Mouse (Mus musculus) adipocyte (in vitro differentiated cells): Measurements from ENCODE around the gene Kmt2b.

ENCODE experiments used
- DNase-seq: peaks from one replicate; pipeline ENCODE4 v3.0.0-alpha.2; 2016; ENCODE audit warnings: low spot score

The Kmt2b gene

GRCm38 (mm10) chr7:30564970-30565571 is 23.5 kb downstream of the Kmt2b start, which contains the start of gene Igflr1:
Gene Igflr1 (plus strand): TSS chr7:30565427.
- no peak for DNase-seq

GRCm38 (mm10) chr7:30563906-30564280 is 24.6 kb downstream of the Kmt2b start:
- no peak for DNase-seq

DNA sequence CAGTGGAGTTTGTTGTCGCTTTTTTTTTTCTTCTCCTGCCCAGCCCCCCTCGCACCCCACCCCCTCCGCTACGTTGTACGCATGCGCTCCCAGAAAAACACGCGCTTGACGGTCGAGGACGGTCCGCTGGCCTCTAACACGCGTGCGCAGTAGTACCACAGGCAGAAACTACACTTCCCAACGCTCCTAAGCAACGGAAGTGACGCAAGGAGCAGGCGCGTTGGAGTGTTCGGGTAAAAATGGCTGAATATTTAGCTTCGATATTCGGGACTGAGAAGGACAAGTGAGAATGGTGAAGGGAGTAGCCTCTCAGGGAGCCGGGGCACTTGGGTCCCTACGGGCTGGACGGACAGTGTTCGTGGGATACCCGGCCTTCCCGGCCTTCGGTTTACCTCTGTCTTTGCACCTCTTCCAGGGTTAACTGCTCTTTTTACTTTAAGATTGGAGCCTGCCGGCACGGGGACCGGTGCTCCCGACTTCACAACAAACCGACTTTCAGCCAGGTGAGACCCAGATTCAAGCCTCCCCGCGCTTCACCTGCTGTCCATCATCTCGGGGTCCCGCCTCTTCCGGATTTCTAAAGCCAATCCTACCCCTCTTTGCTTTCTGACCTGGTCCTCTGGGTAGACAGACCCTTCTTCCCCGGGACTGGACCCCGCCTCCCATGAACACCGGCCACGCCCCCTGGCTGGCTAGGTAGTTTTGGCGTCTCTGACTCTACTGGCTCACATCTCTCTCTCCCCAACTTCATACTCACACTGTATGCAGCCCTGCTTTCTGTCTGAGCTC is 25.2 kb downstream of the Kmt2b start, which contains the start of the genes U2af1l4, Gm49396 and Psenen:
TSS of gene U2af1l4 (plus strand) at position 185 of the 789 bp plus-strand sequence.
TSS of gene Gm49396 (plus strand) at position 228 of the 789 bp plus-strand sequence.
TSS of gene Psenen (minus strand) at position 511 of the 789 bp plus-strand sequence.
- peak; percentile 98 for DNase-seq

- DNase-seq = peak; percentile 30
Measured at GRCm38 (mm10) chr7:30562526-30563116, 25.9 kb downstream of the Kmt2b start.

DNA sequence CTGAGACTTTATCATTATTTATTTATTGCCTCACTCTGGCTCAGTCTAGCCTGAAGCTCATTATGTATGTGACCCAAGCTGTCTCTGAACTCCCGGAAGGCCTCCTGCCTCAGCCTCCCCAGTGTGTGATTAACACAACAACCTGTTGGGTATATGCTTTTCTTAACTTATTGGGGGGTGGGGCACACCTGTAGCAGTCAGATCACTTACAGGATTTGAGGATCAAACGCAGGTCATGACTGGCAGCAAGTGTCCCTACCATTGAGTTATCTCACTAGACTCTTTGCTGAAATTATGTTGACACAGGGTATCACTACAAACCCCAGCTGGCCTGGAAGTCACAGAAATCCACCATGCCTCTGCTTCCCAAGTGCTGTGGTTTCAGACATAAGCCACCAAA is 28.2 kb downstream of the Kmt2b start:
- no peak for DNase-seq

DNA sequence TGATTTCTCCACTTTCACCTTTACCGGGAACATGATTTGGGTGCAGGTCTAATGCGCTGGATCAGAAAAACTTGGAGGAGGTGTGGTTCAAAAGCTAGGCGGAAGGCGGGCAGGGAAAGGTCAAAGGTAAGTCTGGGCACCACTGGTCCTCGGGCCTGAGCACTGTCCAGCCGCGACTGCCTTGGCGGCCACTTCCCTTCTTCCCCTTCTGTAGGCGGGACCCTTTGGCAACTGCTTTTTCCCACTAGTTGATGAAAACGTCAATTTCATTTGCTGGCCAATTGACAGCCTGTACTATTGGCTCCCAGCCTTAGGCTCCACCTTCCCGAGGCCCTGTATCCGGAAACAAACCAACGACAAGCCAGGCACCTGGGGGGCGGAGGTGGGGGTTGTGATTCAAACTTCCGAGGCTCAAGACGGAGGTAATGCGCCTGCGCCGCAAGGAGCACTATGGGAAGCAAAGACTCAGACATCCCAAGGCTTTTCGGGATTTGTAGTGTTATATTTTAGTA is 29.0 kb downstream of the Kmt2b start, which contains the start of gene Lin37:
TSS of gene Lin37 (minus strand) at position 396 of the 512 bp plus-strand sequence.
- DNase-seq = peak; percentile 98

DNA sequence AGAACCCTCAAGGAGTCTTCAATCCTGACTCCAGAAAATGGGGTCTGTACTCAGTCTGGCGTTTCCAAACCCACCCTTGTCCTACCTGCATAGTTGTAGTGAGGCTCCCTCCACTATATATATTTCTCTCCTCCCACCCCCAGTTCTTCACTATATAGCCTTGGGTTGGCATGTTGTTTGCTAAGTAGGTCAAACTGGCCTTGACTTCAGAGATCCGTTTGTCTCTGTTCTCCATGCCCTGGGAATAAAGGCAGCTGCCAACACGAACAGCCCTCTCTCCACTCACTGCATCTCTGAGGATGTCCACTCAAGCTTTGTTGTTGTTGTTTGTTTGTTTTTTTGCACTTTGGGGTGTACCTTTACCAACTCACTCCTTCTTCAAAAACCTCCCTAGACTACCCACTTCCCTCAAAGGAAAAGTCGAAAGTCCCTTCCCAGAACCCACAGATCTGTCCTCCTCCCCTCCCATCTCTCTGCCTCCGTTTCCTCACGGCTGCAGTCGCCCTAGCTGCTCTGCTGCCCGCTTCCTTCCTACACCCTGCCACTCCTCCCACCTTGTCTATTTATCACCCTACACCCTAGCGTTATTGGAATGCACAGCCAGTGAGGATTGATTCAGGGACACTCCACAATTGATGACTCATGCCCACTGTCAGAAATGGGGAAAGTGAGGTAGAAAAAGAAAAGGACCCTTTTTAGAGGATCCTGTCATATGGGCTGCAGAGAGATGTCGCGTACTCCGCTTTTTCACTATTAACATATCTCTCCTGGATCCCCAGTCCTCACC is 29.7 kb downstream of the Kmt2b start:
- no peak for DNase-seq

GRCm38 (mm10) chr7:30557901-30558514 is 30.5 kb downstream of the Kmt2b start:
- DNase-seq = no peak

GRCm38 (mm10) chr7:30556894-30557536 is 31.5 kb downstream of the Kmt2b start:
- DNase-seq = peak; percentile 42

DNA sequence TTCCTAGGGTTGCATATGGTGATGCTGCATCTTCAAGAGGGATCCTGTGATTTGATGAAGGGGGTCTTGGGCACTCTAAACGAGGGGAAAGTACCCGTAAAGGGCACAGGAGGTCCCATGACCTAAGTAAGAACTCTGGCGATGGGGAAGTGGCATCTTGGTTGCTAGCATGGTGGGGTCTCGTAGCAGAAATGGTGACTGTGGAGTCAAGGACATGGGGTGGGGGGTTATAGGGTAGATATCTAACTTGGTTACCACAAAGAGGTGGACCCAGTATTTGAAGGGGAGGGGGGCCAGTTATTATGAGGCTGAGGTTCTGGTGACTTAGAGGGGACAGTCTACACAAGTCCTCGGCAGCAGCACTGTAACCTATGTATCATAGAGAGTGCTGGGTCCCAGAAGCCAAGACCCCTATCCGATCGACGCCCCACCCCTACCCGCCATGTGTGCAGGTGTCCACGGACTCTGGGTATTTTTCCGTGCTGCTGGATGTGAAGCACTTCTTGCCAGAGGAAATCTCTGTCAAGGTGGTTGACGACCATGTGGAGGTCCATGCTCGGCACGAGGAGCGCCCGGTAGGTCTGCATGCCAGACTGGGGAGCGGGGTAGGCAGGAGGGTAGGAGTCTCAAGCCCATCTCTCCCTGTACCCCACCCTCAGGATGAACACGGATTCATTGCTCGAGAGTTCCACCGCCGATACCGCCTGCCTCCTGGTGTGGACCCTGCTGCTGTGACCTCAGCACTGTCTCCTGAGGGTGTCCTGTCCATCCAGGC is 34.5 kb downstream of the Kmt2b start:
- no peak for DNase-seq

DNA sequence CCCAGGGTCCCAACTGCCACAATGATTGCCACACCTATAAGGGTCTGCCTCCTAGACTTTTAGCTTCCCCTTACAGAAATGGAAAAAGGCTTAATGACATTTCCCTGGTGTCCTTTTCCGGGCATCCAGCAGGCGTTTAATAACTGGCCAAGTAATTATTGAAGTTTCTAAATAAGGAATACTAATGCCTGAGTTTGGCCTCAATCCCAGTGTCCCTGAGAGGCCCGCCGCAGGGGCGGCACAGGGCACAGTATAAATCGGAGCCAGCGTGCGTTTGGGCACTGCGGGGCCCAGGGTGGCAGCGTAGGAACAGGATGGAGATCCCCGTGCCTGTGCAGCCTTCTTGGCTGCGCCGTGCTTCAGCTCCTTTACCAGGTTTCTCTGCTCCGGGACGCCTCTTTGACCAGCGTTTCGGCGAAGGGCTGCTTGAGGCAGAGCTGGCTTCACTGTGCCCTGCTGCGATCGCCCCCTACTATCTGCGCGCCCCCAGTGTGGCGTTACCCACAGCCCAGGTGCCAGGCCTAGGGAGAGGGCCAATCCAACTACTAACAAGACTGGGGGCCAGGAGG is 35.4 kb downstream of the Kmt2b start:
- peak; percentile 68 for DNase-seq

GRCm38 (mm10) chr7:30552102-30553020 is 36.2 kb downstream of the Kmt2b start, which contains the start of the genes Hspb6 and Proser3:
Gene Hspb6 (plus strand): TSS chr7:30552178.
Gene Proser3 (minus strand): TSS chr7:30552299.
- DNase-seq = peak; percentile 99

DNA sequence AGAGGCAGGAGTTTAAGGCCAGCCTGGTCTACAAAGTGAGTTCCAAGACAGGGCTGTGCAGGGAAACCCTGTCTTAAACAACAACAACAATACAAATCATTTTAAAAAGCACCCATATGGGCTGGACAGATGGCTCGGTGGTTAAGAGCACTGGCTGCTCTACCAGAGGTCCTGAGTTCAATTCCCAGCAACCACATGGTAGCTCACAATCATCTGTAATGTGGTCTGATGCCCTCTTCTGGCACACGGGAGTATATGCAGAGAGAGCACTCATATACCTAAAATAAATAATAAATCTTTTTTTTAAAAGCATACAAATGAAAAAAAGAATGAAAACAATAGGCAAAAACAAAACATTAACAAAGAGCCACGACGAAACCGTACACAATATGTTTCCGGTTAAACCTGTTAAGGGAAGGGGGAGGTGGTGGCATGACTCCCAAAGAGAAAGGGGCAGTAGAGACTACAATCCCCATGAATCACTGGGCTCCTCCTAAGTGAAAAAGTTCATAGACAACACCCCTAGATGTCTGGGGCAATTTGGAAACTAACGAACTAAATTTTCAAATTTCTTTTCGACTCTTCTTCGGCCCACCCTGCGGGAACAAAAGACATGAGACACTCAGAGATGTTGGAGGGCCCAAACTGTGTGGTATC is 37.0 kb downstream of the Kmt2b start:
- DNase-seq = no peak

DNA sequence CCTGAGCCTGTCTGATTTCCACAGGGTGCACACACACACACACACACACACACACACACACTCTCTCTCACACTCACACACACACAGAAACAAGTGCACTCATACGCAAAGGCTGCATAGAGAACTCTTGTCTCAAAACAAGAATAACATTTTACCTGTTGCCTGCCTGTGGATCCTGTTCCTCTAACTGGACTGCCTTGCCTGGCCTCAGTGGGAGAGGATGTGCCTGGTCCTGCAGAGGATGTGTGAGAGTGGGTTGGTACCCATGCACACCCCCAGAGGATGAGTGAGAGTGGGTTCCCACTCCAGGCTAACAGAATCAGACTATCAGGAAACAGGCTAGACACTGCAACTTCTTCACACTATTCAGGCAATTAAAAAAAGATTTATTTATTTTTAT is 37.9 kb downstream of the Kmt2b start:
- no peak for DNase-seq

DNA sequence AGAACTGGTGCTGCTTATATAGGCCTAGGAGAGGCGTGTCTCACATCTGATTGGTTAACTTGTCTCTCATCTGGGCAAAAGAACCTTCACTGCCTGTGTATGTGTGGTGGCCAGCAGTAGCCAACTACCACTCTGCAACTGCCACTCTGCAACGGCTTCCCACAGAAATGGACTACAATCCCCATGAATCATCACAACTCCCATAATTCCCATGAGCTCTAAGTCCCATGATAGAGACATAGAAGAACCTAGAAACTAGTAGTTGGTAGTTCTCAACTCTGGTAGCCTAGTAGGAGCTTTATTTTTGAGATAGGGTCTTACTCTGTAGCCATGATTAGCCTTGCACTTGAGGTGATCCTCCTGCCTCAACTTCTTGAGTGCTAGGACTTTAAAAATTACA is 38.6 kb downstream of the Kmt2b start:
- no peak for DNase-seq

DNA sequence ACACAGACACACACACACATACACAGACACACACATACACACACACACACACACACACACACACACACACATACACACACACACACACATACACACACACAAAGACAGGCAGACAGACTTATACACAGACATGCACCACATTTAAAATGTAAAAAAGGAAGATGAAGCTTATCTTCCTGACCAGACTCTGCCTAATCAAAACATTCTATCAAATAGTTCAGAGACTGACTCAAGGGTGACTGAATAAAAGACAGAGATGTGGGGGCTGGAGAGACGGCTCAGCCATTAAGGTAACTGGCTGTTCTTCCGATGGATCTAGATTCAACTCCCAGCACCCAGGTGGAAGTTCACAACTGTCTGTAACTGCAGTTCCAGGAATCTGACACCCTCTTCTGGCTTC is 44.2 kb downstream of the Kmt2b start:
- no peak for DNase-seq

DNA sequence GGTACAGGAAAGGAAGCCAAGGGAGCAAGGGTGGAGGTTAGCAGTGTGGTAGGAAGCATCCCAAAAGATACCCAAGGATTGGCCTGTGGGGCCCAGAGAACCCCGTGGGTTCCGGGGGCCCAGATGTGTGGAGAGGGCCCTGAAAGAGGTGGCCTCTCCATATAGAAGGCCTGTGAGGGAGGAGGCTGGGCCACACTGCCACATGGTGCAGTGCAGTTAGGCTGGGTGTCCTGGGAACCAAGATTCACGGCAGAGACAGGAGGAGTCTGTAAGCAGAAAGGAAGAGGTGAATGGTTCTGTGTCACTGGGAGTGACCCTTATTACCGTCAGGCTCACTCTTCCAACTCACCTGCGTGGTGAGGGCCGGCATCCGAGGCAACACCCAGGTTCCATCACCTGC is 48.0 kb downstream of the Kmt2b start:
- DNase-seq = no peak
